Mouse (Mus musculus): ENCODE data around the gene Btbd35f10. TPM values are rescaled to one million over a fixed set of nuclear protein-coding genes. Genes with fewer than 3 reads are reported as not detected.
"Not testable (repeated sequence)": the region's sequence is repeated elsewhere in the genome, so short reads cannot be mapped to it uniquely, and the experiment has no call there.

Gene Btbd35f10
- not detected in 2 replicates for polyA plus RNA-seq (2016; fragmentation: Nextera tagmentation; extraction: Ambion mirVana)

- not testable (repeated sequence) for H3K9ac ChIP-seq; H3K4me1 ChIP-seq; H3K36me3 ChIP-seq; H3K4me2 ChIP-seq (replicated peaks); H3K27ac ChIP-seq; H3K27me3 ChIP-seq (replicated peaks); H3K4me3 ChIP-seq; H3K9me3 ChIP-seq; ATAC-seq (ENCODE audit: low FRiP score, low read depth)
- no CpG with 5 or more reads among the region's 3 CpGs for WGBS
Observed at GRCm38 (mm10) chrX:3752785-3753184, at the start of gene Btbd35f10. Gene Btbd35f10 (minus strand): TSS chrX:3752885.

Other genes with a start within 250 kb of the Btbd35f10 start
- gene Btbd35f18, start 52.7 kb downstream of the Btbd35f10 start, polyA plus RNA-seq (2016; fragmentation: Nextera tagmentation; extraction: Ambion mirVana) = not detected in 2 replicates
- gene Btbd35f16, start 204.1 kb upstream of the Btbd35f10 start, polyA plus RNA-seq (2016; fragmentation: Nextera tagmentation; extraction: Ambion mirVana) = not detected in 2 replicates